Mouse (Mus musculus) left cerebral cortex, adult 9 months (tissue): ENCODE data around the gene H2-T3.
A peak's percentile ranks its signal among the peaks of the same experiment; 100 is the strongest.
"Not testable (repeated sequence)": the region's sequence is repeated elsewhere in the genome, so short reads cannot be mapped to it uniquely, and the experiment has no call there.

Experiments used
- DNase-seq, 2 experiments: peaks; one replicate each; pipeline ENCODE4 v3.0.0; 2022; ENCODE audit warnings: low spot score in 2 of 2

Gene H2-T3

DNA sequence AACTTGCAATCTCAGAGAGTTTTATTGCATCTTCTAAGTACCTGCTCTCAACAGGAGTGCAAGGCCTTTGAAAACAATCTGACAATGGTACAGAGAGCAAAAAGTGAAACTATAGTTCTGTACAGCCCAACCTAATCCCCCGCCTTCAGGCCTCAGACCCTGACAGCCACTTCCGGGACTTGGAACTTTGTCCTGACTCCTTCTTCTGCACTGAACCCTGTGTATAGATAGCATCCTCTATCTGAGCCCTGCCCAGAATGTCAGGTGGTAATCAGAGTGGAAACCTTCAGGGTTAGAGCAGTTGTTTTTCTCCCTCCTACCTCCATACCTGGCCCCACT is at the start of gene H2-T3:
Gene H2-T3, minus strand, starts transcription at position 119 of the 339 bp plus-strand sequence.
- DNase-seq = no peak

GRCm38 (mm10) chr17:36237321-36237921 is 47.3 kb upstream of the H2-T3 start:
- no peak for DNase-seq

- not testable (repeated sequence) for DNase-seq
Measured at GRCm38 (mm10) chr17:36235300-36235699, 45.2 kb upstream of the H2-T3 start.

GRCm38 (mm10) chr17:36233572-36233971 is 43.5 kb upstream of the H2-T3 start:
- no peak for DNase-seq

DNA sequence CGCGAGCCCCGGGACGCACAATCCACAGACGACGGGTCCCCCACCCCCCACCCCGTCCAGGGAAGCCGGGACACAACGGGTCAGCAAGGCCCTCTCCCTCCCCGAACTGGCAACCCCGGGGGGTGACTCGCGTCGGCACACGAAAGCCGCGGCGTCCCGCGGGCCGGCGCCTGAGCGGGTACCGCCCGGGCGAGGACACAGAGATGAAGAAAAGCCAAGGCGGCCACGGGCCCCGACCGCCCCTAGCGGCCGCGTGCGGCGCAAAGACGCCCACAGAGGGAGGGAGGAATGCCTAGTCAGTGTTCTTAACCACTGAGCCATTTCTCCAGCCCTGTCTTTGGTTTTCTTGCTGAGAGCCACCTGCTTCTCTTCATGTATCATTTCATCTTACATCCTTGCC is 41.2 kb upstream of the H2-T3 start:
- peak in 1 of 2 experiments; percentile 44 for DNase-seq

DNA sequence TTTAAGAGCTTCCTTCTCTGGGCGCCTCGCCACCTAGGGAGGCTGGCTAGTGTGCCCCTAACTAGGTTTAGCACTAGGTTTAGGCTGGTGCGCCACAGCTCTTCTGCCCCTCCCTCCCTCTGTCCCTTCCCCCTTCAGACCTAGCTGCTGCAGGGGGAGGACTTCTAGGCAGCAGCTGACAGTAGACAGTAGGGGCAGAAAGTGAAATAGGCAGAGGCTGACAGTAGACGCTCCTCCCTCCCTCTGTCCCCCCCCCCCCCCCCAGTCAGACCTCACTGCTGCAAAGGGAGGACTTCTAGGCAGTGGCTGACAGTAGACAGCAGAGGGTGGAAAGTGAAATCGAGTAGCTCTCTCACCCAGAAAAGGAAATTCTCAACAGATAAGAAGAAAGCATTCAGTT is 39.0 kb upstream of the H2-T3 start:
- no peak for DNase-seq

DNA sequence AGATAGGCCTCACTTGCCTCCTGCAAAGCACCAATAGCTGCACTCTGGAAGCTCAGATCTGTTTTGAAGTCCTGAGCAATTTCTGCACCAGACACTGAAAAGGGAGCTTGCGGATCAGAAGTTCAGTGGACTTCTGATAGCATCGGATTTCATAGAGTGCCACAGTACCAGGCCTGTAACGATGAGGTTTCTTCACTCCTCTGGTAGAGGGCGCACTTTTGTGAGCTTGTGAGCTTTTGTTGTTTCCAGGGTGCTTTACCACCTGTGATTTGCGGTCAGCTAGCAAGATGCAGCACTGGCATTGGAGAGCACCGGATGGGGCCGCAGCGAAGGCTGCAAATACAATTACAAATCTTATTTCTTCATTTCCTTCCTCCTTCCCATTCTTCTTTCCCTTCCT is 36.8 kb upstream of the H2-T3 start:
- no peak for DNase-seq

- DNase-seq = no peak
Measured at GRCm38 (mm10) chr17:36225231-36225824, 35.2 kb upstream of the H2-T3 start.

GRCm38 (mm10) chr17:36224451-36224850 is 34.4 kb upstream of the H2-T3 start:
- no peak for DNase-seq

DNA sequence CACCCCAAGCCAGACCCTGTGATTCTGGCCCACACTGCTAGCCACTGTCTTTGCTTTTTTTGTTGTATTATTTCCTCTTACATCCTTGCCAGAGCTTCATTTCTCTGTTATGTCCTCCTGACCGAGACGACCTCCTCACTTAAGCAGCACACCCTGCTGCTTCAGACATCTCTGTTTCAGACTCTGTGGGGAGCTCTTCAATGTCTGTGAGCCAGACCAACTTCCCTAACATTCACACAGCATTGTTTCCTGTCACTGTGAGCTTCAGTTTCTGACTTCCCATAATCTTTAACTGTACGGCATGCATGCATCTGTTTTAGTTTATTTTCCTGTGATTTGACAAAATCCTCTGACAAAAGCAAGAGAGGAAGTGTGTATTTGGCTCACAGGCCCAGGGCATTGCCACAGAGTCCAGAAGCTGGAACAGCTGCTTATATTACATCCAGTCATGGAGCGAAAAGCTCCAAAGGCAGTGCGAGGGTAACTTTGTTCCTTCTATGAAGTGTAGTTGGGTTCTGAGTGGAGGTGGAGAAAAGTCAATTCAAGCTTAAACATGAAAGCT is 28.6 kb upstream of the H2-T3 start:
- no peak for DNase-seq

- no peak for DNase-seq
Measured at GRCm38 (mm10) chr17:36215586-36215985, 25.5 kb upstream of the H2-T3 start.

- DNase-seq = no peak
Measured at GRCm38 (mm10) chr17:36206846-36207245, 16.8 kb upstream of the H2-T3 start.

DNA sequence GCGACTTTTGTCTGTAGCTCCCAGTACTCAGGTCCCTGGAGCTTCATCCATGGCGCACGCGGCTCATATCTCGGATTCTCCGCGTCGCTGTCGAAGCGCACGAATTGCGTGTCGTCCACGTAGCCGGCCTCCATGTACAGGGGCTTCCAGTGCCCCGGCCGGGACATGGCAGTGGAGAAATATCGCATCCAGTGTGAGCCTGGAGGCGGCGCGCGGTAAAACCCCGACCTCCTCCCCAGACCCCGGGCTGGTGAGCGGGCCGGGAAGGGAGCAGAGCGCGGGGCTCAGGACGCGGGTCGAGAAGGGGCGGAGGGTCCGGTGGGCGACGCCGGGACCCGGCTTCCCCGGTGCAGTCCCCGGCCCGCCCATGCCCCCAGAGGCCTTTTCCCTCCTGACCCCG is 15.8 kb upstream of the H2-T3 start:
- DNase-seq = no peak

DNA sequence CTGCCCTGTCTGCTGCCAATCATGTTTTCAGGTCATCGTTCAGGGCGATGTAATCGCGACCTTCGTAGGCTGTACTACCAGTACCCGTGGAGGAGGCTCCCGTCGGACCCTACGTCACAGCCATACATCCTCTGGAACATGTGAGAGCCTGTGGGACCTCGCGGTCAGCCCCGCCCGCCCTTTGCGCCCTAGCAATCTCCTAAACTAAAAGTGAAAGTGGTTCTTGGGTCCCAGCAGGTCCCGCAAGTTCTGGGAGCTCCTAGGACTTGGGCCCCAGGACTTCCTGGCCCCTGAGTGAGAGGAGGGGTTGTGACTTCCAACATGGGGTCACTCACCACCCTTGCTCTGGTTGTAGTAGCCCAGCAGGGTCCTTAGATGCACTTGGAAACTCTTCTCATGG is 15.4 kb upstream of the H2-T3 start:
- DNase-seq = no peak

DNA sequence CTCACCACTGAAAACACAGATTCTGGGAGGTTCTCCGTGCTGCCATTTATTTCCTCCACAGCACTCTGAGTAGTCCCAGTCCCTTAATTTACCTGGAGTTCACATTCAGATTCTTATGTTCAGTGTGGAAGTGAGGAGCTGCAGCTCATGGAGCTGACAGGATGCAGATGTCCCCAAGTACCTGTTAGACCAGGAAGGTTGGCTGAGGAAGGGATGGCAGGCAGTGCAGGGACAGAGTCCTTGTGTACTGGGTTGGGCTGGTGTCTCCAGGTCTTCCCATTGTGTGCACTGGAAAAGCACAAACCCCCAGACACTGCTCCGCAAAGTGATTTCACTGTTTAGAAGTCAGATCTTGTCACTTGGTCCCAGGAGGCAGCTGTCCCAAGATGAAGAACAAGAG is 11.8 kb upstream of the H2-T3 start:
- no peak for DNase-seq

- no peak for DNase-seq
Measured at GRCm38 (mm10) chr17:36198317-36198716, 8.2 kb upstream of the H2-T3 start.

DNA sequence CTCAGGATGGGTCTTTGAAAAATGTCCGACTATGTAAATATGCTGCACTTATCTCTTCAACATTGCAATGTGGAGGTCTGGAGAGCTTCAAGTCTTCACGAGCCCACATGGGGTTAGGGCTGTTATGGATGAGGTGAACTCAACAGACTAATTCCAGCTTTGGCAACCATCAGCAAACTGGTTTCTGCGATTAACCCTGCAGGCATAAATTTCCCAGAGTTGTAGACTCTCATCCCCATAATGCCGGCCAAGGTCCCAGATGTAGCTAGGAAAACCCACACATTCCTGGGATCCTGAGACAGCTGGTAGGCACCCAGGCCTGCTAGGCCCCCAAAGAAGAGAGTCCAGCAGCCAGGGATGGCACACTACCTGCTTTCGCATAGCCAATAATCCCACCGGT is 4.4 kb upstream of the H2-T3 start:
- DNase-seq = no peak

DNA sequence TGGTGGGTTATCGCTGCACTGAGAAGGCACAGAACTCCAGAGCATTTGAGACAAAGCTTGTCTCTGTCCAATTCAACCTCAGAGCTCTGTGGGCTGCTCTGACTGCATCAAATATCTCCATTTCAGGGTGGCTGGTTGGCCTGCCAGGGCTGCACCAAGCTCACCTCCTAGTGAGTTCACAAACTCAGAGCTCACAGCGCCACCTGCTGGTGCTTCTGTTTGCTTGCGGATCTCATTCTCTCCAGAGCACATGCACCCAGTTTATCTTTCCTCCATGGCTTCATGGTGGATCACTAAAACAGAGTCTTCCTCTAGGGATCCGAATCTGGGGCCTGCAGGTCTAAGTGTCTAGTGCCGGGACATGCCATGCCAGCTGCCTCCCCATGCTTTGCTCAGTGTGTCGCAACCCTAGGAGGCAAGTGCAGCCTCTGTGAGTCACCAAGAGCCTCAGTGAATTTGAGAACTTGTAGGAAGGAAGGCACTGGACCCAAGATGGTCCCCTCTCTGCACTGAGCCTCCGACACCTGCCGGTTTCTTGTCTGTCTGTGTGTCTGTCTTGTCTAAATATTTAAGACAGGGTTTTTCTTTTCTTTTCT is 3.6 kb upstream of the H2-T3 start:
- peak in 1 of 2 experiments; percentile 45 for DNase-seq

- no peak for DNase-seq
Measured at GRCm38 (mm10) chr17:36192371-36192770, 2.3 kb upstream of the H2-T3 start.

DNA sequence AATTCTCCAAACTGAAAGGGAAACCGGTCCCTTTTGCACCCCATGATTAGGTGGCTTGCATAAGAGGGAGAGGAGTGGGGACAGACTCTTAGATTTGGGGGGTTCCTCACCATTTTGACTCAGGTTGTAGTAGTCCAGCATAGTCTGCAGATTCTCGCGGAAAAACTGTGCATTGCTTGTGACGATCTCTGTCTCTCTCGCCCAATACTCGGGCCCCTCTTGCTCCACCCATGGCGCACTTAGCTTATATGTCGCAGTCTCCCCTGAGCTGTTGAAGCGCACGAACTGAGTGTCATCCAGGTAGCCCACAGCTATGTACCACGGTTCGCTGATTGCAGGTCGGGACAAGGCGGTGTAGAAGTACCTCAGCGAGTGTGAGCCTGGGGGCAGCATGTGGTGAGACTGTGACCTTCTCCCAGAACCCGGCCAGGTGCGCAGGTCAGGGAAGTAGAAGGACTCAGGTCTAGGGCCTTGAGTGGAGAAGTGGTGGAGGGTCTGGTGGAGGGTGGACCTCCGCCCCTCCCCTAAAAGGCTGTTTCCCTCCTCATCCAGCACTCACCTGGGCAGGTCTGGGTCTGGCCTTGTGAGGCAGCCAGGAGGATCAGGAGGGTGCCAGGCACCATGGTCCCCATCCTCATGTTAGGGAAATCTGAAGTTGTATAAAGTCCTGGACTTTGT is 457 bp downstream of the H2-T3 start:
- DNase-seq = no peak

DNA sequence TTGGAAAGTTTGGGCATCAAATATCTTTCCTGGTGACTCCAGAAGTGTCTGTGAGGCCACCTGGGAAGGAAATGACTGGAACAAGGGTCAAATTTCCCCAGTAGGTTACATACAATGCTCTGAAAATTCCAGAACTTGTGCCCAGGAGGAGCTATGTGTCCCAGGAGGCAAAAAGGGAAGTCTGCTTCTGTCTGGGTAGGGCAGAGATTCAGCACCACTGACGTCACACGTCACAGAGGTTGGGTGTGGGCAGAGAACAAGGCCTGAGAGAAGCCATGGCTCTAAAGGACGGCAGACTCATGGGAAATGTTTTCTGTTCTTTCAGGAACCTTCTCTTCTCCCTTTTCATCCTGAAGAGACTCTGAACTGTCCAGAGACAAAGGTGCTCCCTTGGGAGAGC is 2.5 kb downstream of the H2-T3 start:
- no peak for DNase-seq

DNA sequence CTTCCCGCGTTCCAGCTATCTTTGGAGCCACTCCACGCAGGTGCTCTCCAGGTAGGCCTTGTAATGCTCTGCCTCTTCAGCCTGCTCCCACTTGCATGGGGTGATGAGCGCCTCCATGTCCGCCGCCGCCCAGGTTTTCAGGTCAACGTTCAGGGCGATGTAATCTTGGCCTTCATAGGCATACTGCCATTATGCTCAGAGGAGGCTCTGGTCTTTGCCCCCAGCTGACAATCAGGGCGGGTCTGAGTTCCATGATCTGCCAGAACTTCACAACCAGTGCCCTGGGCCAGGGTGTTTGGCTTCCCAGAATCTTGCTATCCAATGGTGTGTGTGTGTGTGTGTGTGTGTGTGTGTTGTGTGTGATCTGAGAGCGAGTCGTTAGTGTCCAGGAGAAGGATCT is 7.9 kb downstream of the H2-T3 start:
- no peak for DNase-seq

GRCm38 (mm10) chr17:36179446-36179845 is 10.6 kb downstream of the H2-T3 start:
- DNase-seq = not testable (repeated sequence)
